Mouse (Mus musculus): Measurements from ENCODE around the gene Egfl8. TPM values are rescaled to one million over a fixed set of nuclear protein-coding genes. Genes with fewer than 3 reads are reported as not detected.

Egfl8 gene
- polyA plus RNA-seq, 2 experiments from 2014 or later, result 1.9 to 2.8 TPM

DNA sequence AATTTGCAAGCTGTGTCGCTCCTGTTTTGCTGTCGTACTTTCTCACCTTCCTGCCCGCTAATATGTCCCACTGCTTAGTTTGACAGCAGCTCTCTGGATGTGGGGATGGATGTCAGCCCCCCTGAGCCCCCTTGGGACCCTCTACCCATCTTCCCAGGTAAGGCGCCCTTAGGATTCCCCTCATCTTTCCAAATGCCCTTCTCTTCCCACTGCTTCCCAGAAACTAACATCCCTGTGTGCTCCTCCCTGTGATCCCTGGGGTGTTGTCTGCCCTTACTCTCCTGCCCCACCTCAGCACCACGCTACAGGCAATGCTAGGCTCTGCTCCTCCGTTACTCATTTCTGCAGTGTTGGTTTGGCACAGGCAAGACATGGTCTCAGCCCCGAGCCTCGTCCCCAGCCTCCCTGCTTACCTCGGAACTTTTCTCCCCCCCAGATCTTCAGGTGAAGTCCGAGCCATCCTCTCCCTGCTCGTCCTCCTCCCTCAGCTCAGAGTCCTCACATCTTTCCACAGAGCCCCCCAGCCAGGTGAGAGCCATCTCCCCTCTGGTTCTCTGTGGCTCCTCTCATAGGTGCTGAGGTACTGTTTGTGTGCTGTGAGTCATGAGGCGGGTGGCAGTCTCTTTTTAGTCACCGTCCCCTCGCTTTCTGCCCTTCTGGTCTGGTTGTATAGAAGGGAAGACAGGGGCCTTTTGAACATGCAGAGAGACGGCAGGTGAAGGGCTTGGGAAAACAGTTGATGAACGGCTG is 32.5 kb upstream of the Egfl8 start:
- no peak for ATAC-seq

DNA sequence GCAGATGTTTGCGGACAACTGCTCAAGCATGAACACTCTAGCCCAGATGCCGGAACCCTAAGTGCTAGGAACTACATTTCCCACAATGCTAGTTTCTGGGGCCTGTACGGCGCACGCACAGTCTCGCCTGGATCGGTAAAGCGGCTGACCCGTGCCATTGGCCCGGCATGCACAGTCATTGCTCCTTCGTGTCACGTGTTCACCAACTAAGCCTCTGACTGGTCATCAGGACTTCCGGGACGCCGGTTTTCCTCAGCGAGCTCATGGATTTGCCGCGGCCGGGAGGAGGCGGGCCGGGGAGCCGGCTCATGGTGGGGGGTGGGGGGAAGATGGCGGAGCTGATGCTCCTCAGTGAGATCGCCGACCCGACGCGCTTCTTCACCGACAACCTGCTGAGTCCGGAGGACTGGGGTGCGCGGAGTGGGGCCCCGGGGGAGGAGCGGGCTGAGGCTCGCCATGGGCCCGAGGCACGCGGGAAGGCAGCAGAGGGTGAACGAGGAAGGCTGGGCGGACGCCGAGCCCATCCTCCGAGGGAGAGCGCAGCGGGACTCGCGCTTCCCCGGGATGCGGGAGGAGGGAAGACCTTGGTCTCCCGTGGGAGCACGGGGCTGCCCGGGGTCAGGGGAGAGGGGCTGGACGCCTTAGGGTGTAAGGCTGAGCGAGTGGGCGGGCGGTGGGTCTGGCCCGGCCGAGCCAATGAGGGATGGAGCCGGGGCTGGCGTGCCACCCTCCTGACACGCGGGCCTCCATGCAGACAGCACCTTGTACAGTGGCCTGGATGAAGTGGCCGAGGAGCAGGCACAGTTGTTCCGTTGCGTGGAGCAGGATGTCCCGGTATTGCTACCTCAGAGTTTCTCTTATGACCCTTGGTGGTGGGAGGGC is 31.4 kb upstream of the Egfl8 start, which contains the start of gene Atf6b:
Gene Atf6b (plus strand): TSS at position 241 of the 882 bp plus-strand sequence.
- ATAC-seq, result peak; percentile 94

DNA sequence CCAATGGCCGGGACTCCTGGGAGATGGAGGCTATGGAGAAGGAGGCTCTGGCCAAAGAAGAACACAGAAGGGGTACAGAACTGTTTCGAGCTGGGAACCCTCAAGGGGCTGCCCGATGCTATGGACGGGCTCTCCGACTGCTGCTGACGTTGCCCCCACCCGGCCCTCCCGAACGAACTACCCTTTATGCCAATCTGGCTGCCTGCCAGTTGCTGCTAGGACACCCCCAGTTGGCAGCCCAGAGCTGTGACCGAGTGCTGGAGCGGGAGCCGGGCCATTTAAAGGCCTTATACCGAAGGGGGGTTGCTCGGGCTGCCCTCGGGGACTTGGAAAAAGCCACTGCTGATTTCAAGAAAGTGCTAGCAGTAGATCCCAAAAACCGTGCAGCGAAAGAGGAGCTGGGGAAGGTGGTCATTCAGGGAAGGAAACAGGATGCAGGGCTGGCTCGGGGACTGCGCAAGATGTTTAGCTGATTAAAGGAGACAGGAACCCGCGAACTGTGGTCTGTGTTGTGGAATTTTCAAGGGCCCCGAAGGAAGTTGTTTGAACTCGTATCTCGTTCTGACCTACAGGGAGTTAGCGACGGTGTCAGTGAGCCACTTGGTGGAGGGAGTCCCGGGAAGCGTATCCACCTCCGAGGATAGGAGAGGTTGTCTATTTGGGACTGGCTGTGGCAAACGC is 30.2 kb upstream of the Egfl8 start:
- ATAC-seq, result no peak

DNA sequence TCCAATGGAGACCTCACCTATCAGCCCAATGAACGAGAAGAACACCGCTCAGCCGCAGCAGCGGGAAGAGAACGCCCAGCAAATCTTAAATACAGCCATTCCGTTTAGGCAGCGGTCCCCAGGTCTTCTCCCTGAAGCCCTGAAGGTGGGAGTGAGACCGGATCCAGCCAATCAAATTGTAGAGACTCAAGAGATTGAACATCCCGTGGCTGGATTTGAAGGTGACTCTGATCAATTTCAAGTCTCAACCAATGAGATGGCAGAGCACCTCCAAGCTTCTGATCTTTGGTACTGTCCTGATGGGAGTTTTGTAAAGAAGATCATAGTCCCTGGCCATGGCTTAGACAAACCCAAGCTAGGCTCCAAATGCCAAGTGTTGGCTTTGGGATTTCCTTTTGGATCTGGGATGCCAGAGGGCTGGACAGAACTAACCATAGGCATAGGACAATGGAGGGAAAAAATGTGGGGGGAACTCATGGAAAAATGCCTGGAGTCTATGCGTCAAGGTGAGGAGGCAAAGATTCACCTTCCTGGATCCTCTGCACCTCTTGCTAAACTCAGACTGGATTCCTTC is 29.6 kb upstream of the Egfl8 start:
- no peak for ATAC-seq

DNA sequence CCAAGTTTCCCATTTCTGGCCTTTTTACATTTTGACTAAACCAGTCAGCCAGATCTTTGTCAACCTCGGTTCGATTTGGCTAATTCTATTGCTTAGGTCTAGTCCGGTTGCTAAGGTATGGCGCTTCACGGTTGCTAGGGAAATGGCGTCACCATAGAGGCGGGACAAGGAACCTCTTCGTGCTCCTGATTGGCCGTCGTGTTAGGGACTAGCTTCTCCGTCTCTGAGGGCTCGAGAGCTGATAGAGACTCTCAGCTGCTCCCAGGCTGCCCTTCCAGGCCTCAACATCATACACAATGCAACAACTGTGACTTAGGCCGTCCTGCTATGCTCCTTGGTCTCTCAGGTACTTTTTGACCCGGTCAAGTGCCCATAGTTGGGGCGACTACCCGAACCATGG is 28.8 kb upstream of the Egfl8 start, which contains the start of gene Fkbpl:
Gene Fkbpl (plus strand): TSS at position 157 of the 400 bp plus-strand sequence.
- ATAC-seq, result peak; percentile 85

DNA sequence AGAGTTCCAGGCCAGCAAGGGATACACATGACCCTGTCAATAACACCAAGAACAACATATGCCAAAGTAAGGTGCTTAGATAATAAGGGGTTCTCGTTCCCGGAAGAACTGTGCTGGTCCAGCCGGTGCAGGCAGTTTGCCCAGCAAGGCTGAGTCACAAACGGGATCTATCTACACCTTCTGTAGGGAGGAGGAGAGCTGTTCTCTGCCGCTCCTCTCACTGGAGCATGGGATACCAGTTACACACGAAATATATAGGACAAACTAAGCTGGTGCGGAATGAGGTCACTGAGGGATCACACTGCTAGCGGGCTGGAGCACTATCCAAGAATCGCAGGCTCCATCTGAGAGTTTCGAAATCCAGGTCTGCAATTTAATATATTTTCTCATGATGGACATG is 28.2 kb upstream of the Egfl8 start:
- ATAC-seq, result no peak

DNA sequence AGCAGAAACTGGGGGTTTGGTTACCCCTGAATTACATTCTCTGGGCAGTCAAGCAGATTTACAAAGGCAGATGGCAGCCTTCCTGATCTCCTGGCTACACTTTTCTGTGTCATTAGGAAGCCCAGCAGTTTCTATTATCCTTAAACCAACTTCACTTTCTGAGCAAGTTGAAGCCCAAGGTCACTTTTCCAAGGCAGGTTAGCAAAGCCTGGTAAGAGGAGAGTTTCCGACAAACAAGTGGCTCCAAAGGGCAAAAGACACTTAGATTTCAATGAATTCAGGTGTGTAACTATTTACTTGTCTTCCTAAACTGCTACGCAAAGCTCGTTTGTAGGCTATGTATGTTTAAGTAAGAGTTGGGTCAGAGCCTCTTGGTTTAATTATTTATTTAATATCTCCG is 27.6 kb upstream of the Egfl8 start:
- ATAC-seq, result no peak

DNA sequence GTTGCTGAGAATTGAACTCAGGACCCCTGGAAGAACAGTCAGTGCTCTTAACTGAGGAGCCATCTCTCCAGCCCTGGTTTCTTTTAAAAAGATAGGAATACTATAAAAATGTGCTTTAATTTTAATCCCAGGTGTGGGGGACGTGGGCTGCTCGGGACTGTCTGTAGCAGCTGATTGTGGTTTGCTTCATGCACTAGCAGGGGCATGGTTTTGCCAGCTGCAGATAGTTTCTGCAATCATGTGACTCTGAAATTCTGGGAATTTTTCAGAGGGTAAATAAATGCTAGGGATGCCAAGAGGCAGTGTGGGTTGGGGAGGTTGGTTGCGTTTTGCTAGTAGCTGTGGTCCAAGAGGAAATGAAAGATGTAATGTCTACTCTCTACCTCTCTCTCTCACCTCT is 26.2 kb upstream of the Egfl8 start:
- no peak for ATAC-seq

DNA sequence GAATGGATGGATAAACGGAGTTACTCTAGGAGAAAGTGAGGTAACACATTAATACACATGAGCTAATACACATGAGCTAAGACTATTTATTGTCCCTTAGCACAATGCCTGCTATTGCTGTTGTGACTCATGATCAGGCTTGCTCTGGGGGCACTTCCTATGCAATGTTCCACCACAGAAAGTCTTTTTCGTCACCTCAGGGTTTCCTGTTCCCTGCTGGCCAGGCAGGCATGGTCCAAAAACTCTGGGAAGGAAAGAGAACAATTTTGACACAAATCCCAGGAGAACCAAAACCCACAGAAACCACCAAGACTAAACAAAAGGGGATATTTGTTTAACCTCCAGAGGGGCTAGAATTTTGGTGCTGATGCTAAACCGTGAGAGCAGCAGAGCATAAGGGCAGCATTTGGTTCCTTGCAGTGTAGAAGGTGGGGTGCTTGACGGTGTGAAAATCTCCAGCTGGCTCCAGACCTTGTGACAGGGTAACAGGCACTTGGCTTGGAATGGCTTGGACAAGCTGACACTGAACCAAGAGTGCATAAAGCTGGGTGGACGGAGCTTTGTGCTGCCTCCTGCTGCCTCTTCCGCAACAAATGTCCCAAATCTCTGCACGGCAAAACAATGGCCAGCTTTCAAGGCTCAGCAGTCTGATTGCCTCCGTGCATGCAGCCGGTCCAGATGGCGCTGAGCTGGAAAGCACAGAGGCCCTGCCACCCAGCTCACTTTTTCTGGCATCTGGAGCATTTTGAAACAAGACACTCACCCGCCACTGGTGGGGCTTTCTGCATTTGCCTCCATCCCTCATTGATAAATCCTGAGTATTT is 25.2 kb upstream of the Egfl8 start:
- ATAC-seq, result no peak

DNA sequence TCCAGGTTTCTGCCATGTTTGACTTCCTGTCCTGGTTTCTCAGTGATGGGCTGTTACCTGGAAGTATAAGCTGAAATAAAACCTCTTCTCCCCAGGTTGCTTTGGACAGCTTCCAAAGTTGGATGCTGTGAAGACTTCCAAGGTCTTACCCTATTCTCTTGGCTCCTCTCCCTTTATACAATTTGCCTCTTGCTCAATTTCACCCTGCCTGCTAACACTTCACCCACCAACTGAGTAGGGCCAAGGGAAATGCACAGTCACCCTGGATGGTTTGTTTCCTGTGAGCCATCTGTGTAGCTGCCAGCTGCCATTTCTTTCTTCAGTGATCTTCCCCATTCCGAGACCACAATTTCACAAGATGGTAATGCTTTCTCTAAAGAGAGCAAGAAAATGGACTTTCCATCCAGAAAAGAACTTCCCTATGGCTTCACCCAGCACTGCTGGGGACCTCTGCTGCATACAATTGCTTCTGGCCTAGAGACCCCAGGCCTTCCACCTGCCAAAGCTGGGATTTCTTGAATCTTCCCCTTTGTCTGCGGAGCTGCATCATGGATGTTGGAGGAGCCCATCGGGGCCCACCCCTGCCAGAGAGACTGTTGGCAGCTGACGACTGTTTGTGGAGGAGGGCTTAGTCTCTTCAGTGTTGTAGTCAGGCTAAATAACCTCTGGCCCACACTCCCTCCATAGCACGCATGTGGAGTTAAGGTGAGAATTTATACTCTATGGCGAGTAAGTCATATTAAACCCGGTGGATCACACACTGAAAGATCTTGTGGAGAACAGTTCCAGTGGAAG is 23.9 kb upstream of the Egfl8 start:
- ATAC-seq, result no peak

DNA sequence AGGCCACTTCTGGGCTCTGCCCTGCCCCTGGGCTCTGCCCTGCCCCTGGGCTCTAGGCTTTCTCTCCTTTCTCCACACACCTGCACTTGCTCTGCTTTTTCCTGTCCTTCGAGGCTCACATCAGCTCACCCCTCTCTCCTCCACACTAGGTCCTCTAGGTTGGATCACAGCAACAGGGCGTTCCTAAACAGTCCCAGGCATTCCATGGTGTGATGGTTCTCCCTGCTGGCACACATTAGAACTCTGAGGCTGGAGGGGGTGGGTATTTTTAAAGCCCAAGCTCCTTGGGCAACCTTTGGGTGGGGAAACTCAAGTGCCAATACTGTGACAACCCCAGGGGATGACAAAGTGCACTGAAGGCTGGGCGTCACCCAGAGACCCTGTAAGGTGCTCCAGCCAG is 21.7 kb upstream of the Egfl8 start:
- no peak for ATAC-seq

DNA sequence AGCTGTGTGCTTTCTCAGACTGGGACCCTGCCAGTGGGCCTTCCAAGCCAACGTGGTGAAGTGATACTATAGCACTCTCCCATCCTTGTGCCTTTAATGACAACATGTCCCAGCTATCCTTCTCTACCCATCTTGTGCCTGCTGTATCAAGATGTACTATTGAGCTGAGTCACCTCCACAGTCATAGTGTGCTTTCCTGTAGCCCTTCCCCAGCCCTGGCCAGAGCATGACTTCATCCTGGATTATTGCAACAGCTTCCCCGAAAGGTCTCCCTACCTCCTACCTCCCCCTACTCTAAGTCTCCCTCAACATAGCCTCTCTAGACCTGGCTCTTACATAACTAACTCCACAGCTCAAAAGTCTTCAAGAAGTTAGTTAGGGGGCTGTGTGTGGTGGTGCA is 19.9 kb upstream of the Egfl8 start:
- no peak for ATAC-seq

DNA sequence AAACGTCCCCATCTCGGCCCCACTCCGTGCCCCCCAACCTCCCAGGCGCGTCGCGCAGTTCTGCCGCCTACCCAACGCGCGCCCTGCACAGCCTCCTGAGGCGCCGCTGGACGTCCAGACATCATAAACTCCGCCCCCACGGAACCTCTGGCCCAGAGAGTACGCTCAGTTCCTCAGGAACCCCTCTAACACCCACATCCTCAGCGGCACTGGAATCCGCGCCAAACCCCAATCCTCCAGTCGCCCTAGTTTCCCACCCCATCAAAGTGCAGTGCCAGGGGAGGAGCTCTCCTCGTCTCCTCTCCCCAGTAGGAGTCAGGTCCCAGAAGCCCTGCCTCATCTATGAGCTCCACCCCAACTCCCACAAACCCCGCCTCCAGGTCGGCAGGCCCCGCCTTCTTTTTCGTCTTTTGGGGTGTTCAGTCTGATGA is 16.5 kb upstream of the Egfl8 start:
- ATAC-seq, result peak; percentile 56

DNA sequence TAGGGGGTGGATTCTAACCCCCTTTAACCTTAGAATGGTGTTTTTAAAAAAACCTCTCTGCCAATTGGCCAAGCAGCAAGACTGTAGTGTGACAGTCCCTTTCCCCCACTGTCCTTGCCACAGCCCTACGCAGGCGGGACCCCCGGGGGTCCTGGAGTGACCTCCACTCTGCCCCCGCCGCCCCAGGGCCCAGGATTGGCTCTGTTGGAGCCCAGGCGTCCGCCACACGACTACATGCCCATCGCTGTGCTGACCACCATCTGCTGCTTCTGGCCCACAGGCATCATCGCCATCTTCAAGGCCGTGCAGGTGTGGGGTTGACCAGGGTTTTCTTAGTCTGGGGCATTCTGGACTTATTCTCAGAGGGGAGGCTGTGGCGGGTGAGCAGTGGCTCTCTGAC is 15.9 kb upstream of the Egfl8 start:
- ATAC-seq, result no peak

DNA sequence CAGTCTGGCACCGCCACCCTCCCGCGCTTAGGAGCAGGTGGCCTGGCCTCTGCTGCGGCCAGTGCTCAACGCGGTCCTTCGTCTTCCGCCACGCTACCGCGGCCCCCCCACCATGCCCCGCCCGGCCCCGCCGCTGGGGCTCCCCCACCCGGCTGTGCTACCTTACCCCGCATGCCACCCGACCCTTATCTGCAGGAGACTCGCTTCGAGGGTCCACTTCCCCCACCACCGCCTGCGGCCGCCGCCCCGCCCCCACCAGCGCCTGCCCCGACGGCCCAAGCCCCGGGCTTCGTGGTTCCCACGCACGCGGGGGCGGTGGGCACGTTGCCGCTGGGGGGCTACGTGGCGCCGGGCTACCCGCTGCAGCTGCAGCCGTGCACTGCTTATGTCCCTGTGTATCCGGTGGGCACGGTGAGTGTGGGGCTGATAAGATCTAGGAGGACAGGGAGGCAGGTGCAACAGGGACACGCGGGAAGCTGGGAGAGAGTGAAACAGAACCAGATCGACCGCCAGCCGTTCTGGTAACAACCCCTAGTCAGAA is 15.1 kb upstream of the Egfl8 start:
- no peak for ATAC-seq

DNA sequence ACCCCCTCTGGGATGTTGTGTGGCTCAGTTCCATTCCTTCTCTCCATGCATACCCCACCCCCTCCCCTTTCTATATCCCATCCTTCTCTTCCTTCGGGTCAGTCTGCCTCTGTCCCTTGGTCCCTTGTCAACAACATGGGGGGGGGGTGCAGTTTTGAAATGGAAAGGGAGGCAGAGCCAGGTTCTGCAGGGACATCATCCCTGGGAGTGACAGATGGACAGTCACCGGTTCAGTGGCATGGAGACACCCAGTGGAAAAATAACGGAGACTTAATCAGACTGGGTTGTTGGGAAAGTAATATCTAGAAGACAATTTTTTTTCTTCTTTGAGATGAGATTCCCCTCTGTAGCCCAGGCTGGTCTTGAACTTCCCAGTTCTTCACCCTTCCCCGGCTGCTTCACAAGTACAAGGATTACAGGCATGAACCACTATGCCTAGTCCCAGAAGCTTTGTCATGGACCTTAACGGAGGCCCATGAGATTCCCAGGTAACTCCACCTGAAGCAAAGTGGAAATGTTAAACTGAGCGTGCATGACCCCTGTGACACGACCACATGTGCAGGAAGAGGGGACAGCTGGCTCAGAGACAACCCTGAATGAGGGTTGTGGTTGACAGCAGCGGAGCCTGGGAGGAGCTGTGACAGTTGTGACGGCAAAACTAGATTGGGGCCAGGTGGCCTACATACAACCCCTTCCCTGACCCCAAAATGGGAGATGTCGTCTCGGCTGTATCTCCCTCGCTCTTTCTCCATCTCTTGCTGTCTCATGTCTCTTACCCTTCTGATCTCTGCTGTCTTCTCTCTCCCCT is 14.2 kb upstream of the Egfl8 start:
- ATAC-seq, result peak; percentile 48

DNA sequence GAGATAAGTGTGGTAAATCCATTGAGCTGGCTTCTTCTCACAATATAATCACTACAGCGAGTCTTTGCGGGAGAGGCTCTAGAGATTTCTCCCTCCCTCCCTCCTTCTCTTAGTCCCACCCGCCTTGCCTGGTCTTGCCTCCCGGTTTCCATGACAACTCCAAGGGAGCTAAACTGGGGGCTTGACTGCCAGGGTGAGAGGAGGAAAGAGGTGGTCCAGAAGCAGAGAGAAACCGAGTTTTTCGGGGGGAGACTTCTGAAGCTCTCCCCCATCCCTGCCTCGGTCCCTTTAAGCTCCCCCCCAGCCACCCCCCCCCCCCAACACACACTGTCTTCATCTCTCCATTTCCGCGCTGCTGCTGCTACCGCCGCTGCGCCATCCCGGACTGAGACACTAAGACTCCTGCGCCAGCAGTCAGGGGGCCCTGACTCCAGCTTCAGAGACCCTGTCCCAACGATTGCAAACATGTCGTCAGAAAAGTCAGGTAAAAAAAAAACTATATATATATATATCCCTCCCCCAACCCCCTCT is 13.5 kb upstream of the Egfl8 start, which contains the start of gene Prrt1:
Gene Prrt1 (plus strand): TSS at position 313 of the 531 bp plus-strand sequence.
- no peak for ATAC-seq

DNA sequence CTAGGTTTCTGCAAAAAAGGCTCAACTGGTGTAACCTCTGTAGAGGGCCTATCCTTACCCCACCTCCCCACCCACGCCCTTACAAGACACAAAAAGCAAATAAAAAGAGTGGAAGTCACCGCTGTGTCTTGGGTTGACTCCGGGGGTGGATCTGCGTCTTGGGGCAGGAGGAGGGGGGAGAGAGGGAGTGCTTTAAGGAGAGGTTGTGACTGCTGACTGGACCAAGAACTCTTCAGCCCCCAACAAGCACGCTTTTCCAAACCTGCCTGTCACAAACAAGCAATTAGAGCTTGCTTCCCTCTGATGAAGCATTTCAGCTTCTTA is 12.8 kb upstream of the Egfl8 start:
- no peak for ATAC-seq

DNA sequence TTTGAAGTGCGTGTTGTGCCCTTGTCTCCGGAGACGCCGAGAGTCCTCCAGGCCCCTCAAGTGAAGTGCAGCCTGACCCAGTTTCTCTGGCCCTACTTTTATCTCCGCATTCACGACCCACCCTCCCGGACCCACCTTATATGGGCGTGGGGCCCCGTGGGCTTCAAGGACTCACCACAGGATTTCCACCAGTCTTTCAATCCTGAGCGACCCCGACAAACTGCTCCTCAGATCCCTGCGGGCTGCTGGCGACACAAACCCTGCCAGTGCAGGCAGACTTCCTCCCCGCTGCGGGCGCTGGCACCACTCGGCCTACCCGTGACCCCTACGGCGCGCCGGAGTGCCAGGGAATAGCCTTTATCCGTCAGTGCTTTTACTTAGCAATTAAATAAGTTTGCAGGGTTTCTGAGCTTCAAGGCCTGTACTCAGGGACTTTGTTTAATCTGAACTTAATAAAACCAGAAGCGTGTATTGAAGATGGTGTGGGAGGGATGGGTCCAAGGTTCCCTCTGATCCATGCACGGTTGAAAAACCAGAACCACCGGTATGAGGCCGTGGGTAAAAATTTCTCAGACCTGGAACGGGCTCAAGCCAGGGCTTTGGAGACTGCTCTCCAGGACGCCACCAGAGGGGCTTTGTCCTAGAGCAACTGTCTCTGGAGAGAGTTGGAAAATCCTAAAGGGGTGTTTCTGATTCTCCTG is 12.3 kb upstream of the Egfl8 start, which contains the start of gene Ppt2:
Gene Ppt2 (minus strand): TSS at position 568 of the 701 bp plus-strand sequence.
- no peak for ATAC-seq

Data from CD4-positive, CD25-positive, alpha-beta regulatory T cell, adult 4 months (primary cell).